Mouse (Mus musculus): ENCODE data around the gene Plxnb3. TPM values are rescaled to one million over a fixed set of nuclear protein-coding genes. Genes with fewer than 3 reads are reported as not detected.

Gene Plxnb3
- polyA plus RNA-seq, 1 experiment = 3.1 TPM

DNA sequence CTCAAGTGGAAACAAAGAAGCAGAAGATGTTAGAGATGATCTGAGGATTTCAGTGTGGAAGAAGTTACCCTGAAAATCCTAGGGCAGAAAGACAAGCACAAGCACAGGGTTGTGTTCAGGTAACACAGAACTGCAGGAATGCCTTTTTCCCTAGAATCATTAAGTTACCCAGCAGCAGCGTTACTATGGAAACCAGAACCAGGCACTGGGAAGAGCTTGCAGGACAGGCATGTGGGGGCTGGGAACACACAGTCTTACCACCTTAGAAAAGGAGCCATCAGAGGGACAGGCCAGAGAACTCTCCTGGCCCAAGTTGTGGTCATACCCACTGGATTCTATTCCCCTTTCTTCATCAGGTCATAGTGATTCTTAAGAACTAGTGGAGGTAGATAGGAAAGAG is 48.9 kb downstream of the Plxnb3 start:
- H3K4me1 ChIP-seq = no peaks in the 10 kb centered on the region
- TF ChIP-seq GATA1 (IDR thresholded peaks at IDR 0.05; ENCODE audit: borderline replicate concordance, low read length) (no peak), FLI1 (IDR thresholded peaks at IDR 0.05; ENCODE audit: low read length) (no peak)
- H3K9me3 ChIP-seq = peaks cover 3% of the 10 kb centered on the region; the same call in 1 of the 2 replicates
- no peak overlapping the region for H3K4me3 ChIP-seq (replicated peaks)
- no peaks in the 10 kb centered on the region for H3K36me3 ChIP-seq (replicated peaks; ENCODE audit: low read length)
- peaks cover 19% of the 10 kb centered on the region for H3K27me3 ChIP-seq (replicated peaks)

DNA sequence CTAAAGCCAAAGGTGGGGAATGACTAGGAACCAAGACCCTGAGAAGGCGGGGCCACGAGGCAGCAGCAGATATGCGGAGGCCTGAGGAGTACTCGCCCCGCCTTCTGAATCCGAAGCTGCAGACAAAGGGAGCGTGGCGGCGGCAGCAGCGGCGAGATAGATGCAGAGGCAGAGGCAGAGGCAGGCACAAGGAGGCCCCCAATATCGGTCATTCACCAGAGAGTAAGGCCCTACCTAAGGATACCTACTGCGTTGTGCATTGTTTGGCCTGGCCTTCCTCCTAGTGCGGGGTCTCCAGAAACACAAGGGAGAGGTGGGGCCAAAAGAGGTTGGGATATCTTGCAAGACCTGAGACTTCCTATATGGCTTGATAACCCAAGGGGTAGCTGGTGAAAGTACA is 58.2 kb downstream of the Plxnb3 start:
- Histone ChIP-seq H3K4me3 (replicated peaks) (no peak overlapping the region), H3K36me3 (replicated peaks; ENCODE audit: low read length) (no peaks in the 10 kb centered on the region)

DNA sequence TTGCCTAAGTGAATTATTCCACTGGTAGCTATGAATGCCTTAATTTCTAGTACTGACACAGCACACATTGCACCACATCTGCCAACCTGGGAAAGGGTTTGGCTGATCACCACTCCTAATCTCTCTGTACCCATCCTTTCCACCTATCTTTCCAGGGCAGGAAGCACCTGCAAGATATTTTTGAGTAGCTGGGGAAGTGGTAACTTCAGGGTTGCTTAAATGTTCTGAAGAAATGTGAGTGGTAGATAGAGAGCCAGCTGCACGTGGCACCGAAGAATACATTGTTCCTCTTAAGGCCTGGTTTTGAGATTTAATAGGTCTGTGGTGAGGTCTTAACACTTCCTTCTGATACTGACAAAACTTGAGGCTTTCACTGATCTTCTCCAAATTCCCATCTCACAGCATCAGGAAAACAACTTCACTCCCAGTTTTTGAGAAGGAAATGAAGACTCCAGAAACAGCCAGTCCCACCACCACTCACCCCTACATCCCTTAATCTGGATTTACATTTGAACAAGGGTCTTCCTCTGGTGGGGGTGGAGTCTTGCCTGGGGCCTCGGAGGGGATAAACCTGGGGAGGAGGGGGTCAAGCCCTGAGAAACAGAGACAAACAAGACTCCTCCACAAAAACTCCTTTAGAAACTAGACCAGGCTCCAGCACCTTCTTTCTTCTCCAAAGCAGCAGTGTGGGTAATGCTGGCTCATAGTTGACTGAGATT is 59.9 kb downstream of the Plxnb3 start:
- Histone ChIP-seq H3K9me3 (no peaks in the 10 kb centered on the region), H3K4me1 (peaks cover 18% of the 10 kb centered on the region), H3K36me3 (replicated peaks; ENCODE audit: low read length) (no peaks in the 10 kb centered on the region), H3K4me3 (replicated peaks) (no peak overlapping the region), H3K27me3 (replicated peaks) (peaks cover 42% of the 10 kb centered on the region)
- TF ChIP-seq GATA1 (IDR thresholded peaks at IDR 0.05; ENCODE audit: borderline replicate concordance, low read length) (no peak), FLI1 (IDR thresholded peaks at IDR 0.05; ENCODE audit: low read length) (no peak)

More for the DNA sequence above, 58.2 kb downstream of the Plxnb3 start:
- Histone ChIP-seq H3K4me1 (peaks cover 18% of the 10 kb centered on the region), H3K27me3 (replicated peaks) (peaks cover 35% of the 10 kb centered on the region), H3K9me3 (no peaks in the 10 kb centered on the region)
- TF ChIP-seq GATA1 (IDR thresholded peaks at IDR 0.05; ENCODE audit: borderline replicate concordance, low read length) = no peak
- no peak for TF ChIP-seq FLI1 (IDR thresholded peaks at IDR 0.05; ENCODE audit: low read length)

Other genes starting within 250 kb of the Plxnb3 start
- gene Dusp9, start 117.7 kb upstream of the Plxnb3 start, polyA plus RNA-seq (2012; ENCODE audit: insufficient read depth, low replicate concordance) = 0.57 and 1.4 TPM in 2 replicates
- not detected in 2 replicates for gene Pnck, start 97.0 kb upstream of the Plxnb3 start, polyA plus RNA-seq (2012; ENCODE audit: insufficient read depth, low replicate concordance)
- 0.78 and 3.9 TPM in 2 replicates for gene Slc6a8, start 83.9 kb upstream of the Plxnb3 start, polyA plus RNA-seq (2012; ENCODE audit: insufficient read depth, low replicate concordance)
- gene Bcap31, start 40.9 kb upstream of the Plxnb3 start, polyA plus RNA-seq (2012; ENCODE audit: insufficient read depth, low replicate concordance) = 18.5 and 52.2 TPM in 2 replicates
- 35.2 and 45.1 TPM in 2 replicates for gene Abcd1, start 40.5 kb upstream of the Plxnb3 start, polyA plus RNA-seq (2012; ENCODE audit: insufficient read depth, low replicate concordance)
- gene Srpk3, start 17.3 kb downstream of the Plxnb3 start, polyA plus RNA-seq (2012; ENCODE audit: insufficient read depth, low replicate concordance) = 0.45 and 4.0 TPM in 2 replicates
- gene Idh3g, start 29.8 kb downstream of the Plxnb3 start, polyA plus RNA-seq (2012; ENCODE audit: insufficient read depth, low replicate concordance) = 4.7 and 20.7 TPM in 2 replicates
- 53.1 and 60.4 TPM in 2 replicates for gene Ssr4, start 29.9 kb downstream of the Plxnb3 start, polyA plus RNA-seq (2012; ENCODE audit: insufficient read depth, low replicate concordance)
- not detected in 2 replicates for gene Pdzd4, start 67.9 kb downstream of the Plxnb3 start, polyA plus RNA-seq (2012; ENCODE audit: insufficient read depth, low replicate concordance)
- gene Avpr2, start 135.0 kb downstream of the Plxnb3 start, polyA plus RNA-seq (2012; ENCODE audit: insufficient read depth, low replicate concordance) = not detected in 2 replicates
- gene L1cam, start 139.0 kb downstream of the Plxnb3 start, polyA plus RNA-seq (2012; ENCODE audit: insufficient read depth, low replicate concordance) = 0.96 TPM in 1 of 2 replicates, not detected in the other
- 6.6 and 13.3 TPM in 2 replicates for gene Arhgap4, start 164.8 kb downstream of the Plxnb3 start, polyA plus RNA-seq (2012; ENCODE audit: insufficient read depth, low replicate concordance)
- gene Naa10, start 164.9 kb downstream of the Plxnb3 start, polyA plus RNA-seq (2012; ENCODE audit: insufficient read depth, low replicate concordance) = 58.9 and 174 TPM in 2 replicates
- 31.2 and 114 TPM in 2 replicates for gene Renbp, start 173.8 kb downstream of the Plxnb3 start, polyA plus RNA-seq (2012; ENCODE audit: insufficient read depth, low replicate concordance)
- gene Hcfc1, start 209.3 kb downstream of the Plxnb3 start, polyA plus RNA-seq (2012; ENCODE audit: insufficient read depth, low replicate concordance) = 58.4 and 162 TPM in 2 replicates